Mouse (Mus musculus) retina, adult 2 months (tissue): ENCODE data around the gene Atp2b4.
A peak's percentile ranks its signal among the peaks of the same experiment; 100 is the strongest.
"Not testable (repeated sequence)": the region's sequence is repeated elsewhere in the genome, so short reads cannot be mapped to it uniquely, and the experiment has no call there.

ENCODE experiments used
- DNase-seq: peaks from one replicate; pipeline ENCODE4 v3.0.0-alpha.2; 2012; ENCODE audit warnings: low read depth, low spot score

The Atp2b4 gene

DNA sequence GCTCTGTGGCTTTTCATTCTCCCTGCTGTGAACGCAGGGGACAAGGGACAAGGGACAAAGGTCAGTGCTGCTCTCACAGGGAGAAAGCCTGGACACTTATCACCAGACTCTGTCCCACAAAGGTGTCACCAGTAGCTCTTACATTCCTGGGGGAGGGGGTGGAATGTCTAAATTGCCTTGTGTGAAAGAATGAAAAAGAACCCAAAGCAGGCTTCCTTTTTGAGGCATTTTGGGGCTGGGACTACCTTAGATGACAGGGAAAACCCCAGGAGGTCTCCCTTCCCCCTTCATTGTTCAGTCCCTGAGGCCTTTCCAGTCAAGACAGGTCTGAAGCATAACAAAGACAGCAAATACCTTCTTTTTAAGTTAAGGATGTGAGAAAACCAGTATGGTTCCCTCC lies 106.5 kb downstream of the Atp2b4 start:
- no peak for DNase-seq

DNA sequence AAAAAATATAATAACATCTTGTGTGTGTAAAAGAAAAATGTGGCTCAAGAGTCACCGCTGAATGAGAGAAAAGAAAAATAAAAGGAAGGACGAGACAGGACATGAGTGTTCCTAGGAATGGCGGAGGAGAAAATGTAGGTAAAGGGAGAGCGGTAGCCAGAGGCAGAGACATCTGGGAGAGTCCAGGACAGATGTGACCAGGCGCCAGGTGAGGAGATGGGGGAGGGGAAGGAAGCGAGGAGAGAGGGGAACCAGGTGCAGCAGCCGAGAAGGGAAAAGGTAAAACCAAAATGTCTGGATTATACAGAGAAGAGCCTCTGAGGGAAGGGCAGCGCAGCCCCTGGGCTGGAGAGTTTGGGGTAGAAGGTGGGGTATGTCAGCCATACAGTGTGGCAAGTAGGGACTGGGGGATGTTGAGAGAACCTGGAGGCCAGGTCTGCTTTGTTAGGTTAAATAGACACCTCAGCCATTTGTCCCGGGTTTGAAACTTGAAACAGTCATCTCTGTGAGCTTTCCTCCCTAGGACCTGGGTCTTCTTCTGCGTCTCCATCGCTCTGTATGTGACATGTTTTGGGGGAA lies 107.2 kb downstream of the Atp2b4 start:
- DNase-seq = no peak

DNA sequence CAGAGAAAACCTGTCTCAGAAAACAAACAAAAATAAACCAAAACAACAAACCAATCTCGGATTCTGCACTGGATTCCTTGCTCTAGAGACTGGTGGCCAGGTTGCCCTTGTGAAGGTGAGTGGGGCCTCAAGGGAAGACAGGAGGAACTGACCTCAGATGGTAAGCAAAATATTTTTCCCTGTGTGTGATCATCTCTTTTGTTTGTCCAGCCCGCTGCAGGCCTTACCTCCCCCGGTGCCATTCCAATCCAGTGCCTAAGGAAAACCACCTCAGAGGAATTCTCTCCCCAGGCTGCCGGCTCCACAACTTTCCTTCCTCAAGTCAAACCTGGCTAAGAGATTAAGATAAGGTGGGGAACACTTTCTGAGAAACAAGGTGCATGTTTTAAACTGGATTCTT lies 108.6 kb downstream of the Atp2b4 start:
- DNase-seq = no peak

DNA sequence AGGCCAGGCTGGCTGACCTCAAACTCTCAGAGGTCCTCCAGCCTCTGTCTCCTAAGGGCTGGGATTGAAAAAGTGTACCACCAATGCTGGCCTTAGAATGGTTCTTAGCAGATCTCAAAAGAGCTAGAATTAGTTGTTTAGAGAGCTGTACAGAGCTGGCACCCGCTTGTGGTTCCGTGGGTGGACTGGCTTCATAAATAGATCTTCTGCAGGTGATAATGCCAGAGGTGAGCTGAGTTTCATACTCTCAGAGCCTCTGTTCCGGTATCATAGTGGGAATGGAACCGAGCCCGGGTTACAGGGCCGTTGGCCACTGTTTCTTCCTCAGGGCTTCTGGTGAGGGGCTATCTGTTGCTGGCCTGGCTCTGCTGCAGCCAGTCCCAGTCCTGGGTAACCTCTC lies 109.8 kb downstream of the Atp2b4 start:
- DNase-seq = no peak

DNA sequence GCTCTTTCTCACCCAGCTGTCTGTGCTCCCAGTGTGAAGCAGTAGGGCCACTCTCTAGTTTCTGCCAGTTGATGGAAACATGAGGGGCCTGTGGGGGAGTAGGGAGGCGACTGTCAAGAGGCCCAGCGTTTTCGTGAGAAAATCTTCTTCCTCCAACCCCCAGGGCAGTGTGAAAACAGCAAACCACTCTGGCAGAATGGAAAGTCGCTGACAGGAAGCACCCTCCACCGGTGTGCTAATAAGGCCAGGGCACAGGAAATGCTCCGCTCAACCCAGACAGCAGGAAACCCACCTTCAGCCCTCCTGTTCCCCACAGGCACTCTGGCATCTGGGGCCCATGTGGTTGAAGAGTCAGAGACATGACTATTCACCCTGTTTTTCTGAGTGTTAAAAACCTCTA lies 110.9 kb downstream of the Atp2b4 start, which contains the start of gene Lax1:
Lax1 (minus strand) TSS at position 212 of the 400 bp plus-strand sequence.
- no peak for DNase-seq

DNA sequence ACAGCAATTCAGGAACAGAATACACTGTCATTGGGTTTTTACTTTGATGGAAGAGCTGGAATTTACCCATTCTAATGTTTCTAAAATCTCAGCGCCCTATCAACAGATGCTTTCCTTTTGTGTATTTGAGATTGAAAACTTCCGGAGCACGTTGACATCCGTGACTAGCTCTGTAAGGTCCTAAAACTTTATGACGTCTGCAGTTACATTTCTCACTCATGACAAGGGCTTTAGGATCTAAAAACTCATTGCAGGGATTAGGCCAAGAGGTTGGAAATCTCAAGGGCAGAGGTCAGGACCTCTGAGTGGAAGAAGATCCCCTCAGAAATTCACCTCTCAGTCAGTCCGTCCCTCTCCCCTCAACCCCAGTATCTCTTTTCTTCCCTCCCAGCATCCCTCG lies 112.5 kb downstream of the Atp2b4 start:
- no peak for DNase-seq

DNA sequence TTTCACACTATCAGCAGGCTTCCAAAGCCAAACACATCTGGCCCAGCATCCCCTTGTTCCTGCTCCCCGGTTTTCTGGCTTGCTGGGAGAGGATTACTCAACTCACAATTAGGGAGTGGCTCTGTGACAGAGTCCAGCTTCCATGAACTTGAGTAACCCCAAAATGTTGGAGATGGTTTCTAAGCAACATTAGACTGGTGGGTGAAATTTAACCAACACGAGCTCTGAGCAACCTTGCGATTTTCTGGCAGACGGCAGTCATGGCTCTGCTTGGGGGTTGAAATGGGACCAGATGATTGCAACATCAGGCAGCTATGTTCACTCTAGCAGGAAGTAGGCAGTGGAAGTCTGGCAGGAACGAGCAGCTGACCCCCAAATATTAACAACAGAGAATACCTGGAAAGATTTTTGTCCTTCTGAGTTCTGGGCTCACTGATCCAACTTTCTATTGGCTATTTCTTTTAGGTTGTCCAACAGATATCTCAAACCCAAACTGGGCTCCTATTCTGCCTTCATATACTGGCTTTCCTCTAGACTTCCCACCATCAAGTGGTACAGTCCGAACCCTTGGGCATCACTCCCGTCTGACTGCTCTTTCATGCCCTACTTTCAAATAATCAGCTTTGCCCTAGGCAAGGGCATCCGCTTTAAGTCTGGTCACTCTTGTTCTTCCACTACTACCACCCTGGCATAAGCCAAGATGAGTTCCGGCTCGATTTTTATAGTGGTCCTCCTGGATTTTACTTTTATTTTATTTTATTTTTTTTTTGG lies 114.9 kb downstream of the Atp2b4 start:
- DNase-seq = peak; percentile 13

DNA sequence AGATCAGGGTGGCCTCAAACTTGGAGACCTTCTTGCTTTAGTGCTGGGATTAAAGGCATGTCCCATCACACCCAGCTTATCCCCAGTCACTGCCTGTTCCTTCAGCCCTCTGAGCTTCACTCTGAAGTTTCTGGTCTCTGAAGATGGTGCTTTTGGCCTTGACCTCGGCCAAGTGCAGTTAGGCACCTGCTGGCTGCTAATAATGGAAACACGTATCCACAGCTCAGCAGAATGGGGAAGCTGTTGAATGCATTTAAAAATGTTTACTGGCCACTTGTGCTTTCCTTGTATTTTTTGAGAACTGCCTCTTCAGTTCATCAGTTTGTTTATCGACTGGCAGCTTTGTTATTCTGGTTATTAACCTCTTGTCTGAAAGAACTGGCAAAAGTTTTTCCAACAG lies 129.0 kb downstream of the Atp2b4 start:
- DNase-seq = no peak

DNA sequence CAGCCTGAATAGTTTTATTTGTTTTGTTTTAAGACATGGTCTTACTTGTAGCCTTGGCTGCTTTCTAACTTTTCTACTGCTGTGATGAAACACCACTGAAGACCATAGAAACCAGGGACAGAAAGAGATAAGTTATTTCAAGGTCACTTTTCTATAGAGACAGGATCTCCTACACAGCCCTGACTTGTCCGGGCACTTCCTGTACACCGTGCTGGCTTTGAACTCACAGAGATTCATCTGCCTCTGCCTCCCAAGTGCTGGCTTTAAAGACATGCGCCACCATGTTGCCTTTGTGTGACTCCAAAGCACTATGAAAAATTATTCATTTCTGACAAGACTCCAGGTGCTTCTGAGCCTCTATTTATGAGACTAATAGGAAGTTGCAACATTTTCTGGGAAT lies 129.6 kb downstream of the Atp2b4 start:
- DNase-seq = no peak

DNA sequence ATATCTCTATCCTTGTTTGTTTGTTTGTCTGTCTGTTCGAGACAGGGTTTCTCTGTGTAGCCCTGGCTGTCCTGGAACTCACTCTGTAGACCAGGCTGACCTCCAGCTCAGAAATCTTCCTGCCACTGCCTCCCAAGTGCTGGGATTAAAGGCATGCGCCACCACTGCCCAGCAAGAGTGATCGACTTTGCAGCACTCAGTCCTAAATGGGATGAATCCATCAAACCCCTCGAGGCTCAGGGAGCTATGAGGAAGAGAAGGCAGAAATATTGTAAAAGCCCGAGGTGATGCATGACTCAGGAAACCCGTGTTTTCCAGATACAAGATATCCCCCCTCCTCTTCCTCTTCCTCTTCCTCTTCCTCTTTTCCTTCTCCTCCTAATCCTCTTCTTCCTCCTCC lies 130.1 kb downstream of the Atp2b4 start:
- DNase-seq = no peak

DNA sequence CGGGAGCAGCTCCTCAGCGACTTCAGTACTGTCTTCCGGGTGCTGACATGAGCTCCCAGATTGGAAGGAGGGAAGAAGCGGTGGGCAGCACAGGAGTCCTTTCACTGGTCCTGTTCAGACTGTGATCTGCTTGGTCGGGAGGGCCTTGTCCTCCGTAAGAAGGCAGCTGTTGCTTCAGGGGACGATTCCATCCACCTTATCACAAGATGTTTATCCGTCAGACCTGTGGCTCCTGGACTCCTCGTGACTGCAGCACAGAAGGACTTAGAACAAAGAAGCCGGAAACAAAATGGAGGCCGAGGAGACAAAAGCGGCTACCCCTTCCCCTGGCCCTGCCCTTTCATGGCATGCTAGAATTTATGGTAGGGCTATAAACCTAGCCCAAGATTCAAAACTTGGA lies 130.7 kb downstream of the Atp2b4 start:
- DNase-seq = no peak

DNA sequence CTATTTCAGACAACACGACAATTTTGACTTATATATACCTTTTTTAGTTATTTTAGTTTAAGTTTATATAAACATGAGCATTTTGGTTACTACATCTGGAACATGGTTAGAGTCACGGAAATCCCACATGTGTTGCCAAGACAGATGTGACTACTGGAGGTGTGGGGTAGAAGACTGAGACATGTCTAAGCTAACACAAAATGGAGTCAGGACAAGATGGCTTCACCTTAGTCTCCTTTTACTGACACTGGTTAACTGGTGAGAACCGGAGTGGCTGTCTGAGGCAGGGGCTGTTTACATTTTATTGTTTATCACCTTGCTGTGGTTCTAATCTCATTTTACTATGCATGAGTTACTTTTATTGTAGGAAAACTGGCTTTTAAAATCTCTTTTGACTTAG lies 132.2 kb downstream of the Atp2b4 start:
- DNase-seq = no peak

DNA sequence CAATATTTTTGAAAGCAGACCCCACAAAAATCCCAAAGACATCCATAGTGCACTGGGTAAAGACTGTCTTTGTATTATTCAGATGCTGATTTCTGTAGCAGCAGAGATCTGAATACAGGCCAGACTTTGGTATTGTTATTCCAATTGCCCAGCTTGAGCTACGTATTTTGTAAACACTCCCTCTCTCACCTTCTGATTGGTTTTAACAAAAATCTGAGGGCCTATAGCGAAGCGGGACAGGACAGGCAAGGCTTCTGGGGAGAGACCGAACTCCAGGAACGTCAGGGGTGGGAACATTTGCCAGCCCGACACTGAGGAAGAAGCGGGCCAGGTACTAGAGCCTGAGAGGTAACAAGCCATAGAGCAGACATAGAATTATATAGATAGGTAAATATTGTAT lies 133.1 kb downstream of the Atp2b4 start:
- DNase-seq = no peak

DNA sequence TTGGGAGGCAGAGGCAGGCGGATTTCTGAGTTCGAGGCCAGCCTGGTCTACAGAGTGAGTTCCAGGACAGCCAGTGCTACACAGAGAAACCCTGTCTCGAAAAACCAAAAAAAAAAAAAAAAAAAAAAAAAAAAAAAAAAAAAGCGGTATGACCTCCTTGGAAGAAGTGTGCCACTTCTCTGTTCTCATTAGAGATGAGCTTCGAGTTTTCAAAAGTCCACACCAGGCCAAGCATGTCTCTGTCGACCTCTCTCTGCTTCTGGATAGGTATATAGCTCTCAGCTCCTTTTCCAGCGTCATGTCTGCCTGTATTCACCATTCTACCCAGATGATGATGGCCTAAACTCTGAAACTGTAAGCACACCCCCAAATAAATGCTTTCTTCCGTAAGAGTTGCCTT lies 135.1 kb downstream of the Atp2b4 start:
- not testable (repeated sequence) for DNase-seq

DNA sequence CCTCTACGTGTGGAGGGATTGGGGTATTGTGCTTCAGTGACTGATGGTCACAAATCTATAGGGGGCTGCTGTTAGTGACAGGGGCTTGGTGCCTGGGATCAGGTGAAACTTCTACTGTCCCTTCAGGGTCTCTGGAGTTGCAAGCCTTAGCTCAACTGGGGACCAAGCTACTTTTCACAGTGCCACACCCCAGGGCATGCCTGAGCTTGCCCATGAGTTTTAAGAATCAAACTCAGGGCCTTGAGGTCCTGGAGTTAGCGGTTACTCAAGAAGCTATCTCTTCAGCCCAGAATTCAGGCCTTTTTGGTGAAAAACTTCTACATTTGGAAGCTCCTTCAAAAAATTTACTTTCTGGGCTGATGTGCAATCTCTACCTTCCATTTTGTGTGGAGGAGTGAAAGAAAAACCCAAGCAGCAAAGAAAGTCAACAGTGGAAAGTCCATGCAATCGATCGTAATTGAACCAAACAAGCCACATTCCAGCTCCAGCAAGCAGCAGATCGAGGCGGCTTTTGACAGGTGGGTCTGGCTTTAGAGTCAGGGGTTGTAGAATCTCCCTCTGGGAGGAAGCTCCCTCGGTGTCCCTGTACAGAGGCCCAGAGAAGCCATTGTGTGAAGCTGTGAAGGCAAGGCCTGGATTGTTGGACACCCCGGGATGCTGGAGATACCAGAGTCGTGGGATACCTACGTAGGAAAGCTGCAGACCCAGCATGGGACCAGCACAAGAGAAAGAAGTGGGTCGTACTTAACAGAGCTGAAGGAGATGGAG lies 136.5 kb downstream of the Atp2b4 start:
- DNase-seq = no peak

DNA sequence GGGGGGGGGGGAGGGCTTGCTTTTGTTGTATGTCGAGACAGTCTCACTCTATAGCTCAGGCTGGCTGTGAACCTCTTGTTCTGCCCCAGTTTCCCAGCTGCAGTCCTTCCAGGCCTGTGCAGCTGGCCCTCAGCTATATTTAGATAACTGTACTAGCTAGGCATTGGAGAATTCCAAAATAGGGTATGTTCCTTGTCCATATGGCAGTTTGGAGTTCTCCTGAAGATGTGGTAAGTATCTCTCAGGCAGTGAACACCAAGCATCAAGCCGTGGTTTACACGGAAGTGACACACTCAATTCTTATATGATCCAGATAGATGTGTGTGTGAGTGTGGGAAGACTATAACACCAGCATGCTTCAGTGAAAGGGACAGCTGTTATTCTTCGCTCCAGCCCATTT lies 137.4 kb downstream of the Atp2b4 start:
- DNase-seq = no peak

DNA sequence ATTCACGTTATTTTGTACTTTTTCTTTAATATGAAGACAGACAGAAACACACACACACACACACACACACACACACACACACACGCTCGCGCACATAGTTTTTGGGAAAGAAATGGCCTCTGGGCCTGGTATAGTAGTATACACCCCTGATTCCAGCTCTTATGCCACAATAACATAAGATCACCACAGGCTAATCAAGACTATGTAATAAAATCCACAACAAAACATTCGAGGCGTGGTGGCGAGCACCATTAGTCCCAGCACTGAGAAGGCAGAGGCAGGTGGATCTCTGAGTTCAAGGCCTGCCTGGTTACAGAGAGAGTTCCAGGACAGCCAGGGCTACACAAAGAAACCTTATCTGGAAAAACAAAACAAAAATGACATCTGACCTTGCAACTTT lies 137.9 kb downstream of the Atp2b4 start:
- DNase-seq = no peak

DNA sequence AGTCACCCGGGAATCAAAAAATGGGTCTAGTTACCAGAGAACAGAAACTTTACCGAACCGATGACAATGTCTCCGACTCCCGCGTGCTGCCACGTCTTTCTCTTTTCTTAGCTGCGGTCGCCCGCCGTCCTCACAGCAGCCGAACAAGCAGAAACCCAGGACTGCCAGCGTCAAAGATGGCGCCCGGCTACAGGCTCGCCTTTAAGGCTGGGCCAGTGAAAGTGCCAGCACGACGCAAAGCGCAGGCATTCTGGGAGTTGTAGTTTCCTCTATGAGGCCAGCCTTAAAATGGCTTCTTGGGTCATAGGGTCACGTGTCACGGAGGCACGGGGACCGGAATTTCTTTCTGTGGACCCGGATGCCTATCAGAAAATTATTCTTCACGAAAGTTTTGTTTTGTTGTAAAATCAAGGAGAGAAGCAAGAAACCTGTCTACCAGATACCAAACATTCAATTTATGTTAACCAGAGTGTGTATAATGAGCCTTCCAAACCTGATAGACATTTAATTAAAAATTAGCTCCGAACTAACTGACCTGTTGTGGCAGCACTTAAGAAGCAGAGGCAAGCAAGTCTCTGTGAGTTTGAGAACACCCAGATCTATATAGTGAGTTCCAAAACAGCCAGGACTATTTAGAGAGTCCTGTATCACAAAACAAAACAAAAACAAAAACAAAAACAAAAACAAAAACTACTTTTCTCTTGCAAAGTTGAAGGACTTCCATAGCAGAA lies 139.5 kb downstream of the Atp2b4 start, which contains the start of gene Gm38394:
Gm38394 (minus strand) TSS at position 116 of the 731 bp plus-strand sequence.
- peak; percentile 87 for DNase-seq

DNA sequence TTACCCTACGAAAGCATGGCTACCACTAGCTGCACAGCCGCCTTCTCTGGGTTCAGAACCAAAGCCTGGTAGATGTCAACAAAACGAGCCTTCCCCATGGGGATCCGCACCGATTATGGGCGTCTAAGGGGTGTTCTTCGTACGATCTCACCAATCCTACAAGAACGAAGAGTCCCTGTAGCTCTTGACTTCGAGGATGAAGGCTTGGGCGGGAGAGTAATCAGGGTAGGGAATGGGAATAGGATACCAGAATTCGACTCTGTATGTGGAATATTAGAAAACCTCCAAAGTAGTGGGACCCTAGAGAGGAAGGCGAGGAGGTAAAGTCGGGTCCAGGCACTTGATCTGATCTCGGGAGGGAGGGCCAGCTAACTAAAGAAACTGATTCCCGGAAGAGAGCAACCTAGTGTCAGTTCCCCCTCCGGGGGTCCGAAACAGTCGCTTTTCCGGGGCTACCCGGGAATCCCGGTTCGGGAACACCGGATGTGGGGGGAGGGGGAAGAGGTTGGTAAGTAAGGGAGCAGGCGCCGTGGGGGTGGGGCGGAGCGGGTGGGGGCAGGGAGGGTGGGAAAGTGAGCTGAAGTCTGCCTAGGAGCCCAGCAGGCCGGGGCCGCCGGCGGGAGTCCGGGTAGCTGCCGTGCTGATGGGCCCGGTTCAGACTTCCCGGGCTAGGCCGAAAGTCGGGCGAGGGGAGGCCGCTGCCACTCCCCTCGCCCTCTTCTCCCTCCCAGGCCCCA lies 140.2 kb downstream of the Atp2b4 start, which contains the start of gene Zbed6:
Zbed6 (minus strand) TSS at position 420 of the 737 bp plus-strand sequence.
- DNase-seq = peak; percentile 20

DNA sequence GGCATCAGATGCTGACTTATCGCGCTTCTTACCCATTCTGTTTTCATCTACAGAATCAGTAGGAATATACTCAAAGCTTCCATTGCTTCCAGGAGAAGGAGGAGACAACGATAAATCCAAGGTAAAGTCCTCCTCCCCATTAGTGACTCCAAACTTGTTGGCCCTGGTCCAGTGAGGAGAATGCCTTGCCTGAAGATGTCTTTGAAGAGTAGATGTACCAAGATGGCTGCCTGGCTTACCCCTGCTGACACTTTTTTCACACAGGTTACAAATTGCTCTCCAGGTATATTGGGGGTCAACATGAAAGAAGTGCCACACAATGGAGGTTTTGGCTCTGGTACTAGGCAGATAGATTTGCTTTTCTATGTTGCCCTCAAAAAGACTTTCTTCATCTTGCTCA lies 142.0 kb downstream of the Atp2b4 start:
- no peak for DNase-seq

DNA sequence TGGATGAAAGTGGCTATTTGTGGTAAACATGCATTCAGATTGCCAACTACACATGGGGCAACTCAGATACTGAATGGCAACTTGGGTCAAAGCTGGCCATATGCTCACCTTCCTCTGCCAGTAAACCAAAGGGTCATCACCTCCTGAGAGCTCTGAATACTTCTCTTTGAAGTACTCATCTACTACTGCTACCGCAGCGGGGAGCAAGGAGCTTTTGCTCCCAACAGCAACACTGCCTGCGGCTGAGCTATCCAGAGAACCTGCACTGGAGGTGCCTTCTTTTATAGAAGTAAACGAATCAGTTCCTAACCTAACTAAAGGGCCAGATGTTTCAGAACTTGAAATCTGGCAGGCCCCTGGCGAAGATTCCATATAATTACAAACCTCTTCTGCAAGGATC lies 144.0 kb downstream of the Atp2b4 start:
- DNase-seq = no peak
